Mouse (Mus musculus): ENCODE data around the gene Slc16a5. TPM values are rescaled to one million over a fixed set of nuclear protein-coding genes. Genes with fewer than 3 reads are reported as not detected.
"Not testable (repeated sequence)": the region's sequence is repeated elsewhere in the genome, so short reads cannot be mapped to it uniquely, and the experiment has no call there.

Slc16a5 gene
- polyA plus RNA-seq, 1 experiment from 2014 or later = not detected

- Histone ChIP-seq H3K4me1 (no peaks in the 10 kb centered on the region), H3K4me2 (replicated peaks) (no peak overlapping the region), H3K9me3 (no peaks in the 10 kb centered on the region), H3K4me3 (no peak overlapping the region), H3K36me3 (no peaks in the 10 kb centered on the region), H3K27me3 (no peaks in the 10 kb centered on the region), H3K27ac (replicated peaks) (no peak overlapping the region), H3K9ac (replicated peaks) (no peak overlapping the region)
- WGBS = 87% methylated on average over 8 of the region's 8 CpGs
- ATAC-seq (replicated peaks) = no peak
Observed at GRCm38 (mm10) chr11:115451781-115452241, 10.5 kb upstream of the Slc16a5 start.

GRCm38 (mm10) chr11:115452281-115452860 lies 9.9 kb upstream of the Slc16a5 start:
- no peak overlapping the region for H3K27ac ChIP-seq (replicated peaks)
- ATAC-seq (replicated peaks) = no peak
- H3K4me1 ChIP-seq = no peaks in the 10 kb centered on the region
- no peak overlapping the region for H3K4me2 ChIP-seq (replicated peaks)
- 76% methylated on average over 7 of the region's 7 CpGs for WGBS
- H3K9me3 ChIP-seq = no peaks in the 10 kb centered on the region
- no peak overlapping the region for H3K4me3 ChIP-seq
- no peaks in the 10 kb centered on the region for H3K27me3 ChIP-seq
- H3K9ac ChIP-seq (replicated peaks) = no peak overlapping the region
- H3K36me3 ChIP-seq = no peaks in the 10 kb centered on the region

GRCm38 (mm10) chr11:115453306-115453705 lies 9.0 kb upstream of the Slc16a5 start:
- 73% methylated on average over 4 of the region's 4 CpGs for WGBS
- no peaks in the 10 kb centered on the region for H3K36me3 ChIP-seq
- no peak overlapping the region for H3K27ac ChIP-seq (replicated peaks)
- no peak for ATAC-seq (replicated peaks)
- H3K9me3 ChIP-seq = no peaks in the 10 kb centered on the region
- H3K4me3 ChIP-seq = no peak overlapping the region
- no peak overlapping the region for H3K9ac ChIP-seq (replicated peaks)
- no peaks in the 10 kb centered on the region for H3K4me1 ChIP-seq
- H3K4me2 ChIP-seq (replicated peaks) = no peak overlapping the region
- no peaks in the 10 kb centered on the region for H3K27me3 ChIP-seq

- ATAC-seq (replicated peaks); H3K4me3 ChIP-seq; H3K27ac ChIP-seq (replicated peaks); H3K27me3 ChIP-seq; H3K36me3 ChIP-seq; H3K9ac ChIP-seq (replicated peaks); H3K4me1 ChIP-seq; H3K9me3 ChIP-seq; H3K4me2 ChIP-seq (replicated peaks): not testable (repeated sequence)
- WGBS = 88% methylated on average over 6 of the region's 6 CpGs
Observed at GRCm38 (mm10) chr11:115454822-115455221, 7.5 kb upstream of the Slc16a5 start.

- ATAC-seq (replicated peaks) = no peak
- H3K4me1 ChIP-seq = no peaks in the 10 kb centered on the region
- no peak overlapping the region for H3K4me2 ChIP-seq (replicated peaks)
- H3K27ac ChIP-seq (replicated peaks) = no peak overlapping the region
- no peaks in the 10 kb centered on the region for H3K36me3 ChIP-seq
- H3K9me3 ChIP-seq = no peaks in the 10 kb centered on the region
- no peaks in the 10 kb centered on the region for H3K27me3 ChIP-seq
- WGBS = 88% methylated on average over 15 of the region's 15 CpGs
- H3K4me3 ChIP-seq = no peak overlapping the region
- H3K9ac ChIP-seq (replicated peaks) = no peak overlapping the region
Observed at GRCm38 (mm10) chr11:115455619-115456018, 6.7 kb upstream of the Slc16a5 start.

- no peaks in the 10 kb centered on the region for H3K36me3 ChIP-seq
- no peak overlapping the region for H3K27ac ChIP-seq (replicated peaks)
- WGBS = 87% methylated on average over 5 of the region's 5 CpGs
- H3K4me1 ChIP-seq = no peaks in the 10 kb centered on the region
- no peak overlapping the region for H3K4me3 ChIP-seq
- no peak for ATAC-seq (replicated peaks)
- no peaks in the 10 kb centered on the region for H3K27me3 ChIP-seq
- H3K9me3 ChIP-seq = no peaks in the 10 kb centered on the region
- H3K9ac ChIP-seq (replicated peaks) = no peak overlapping the region
- H3K4me2 ChIP-seq (replicated peaks) = no peak overlapping the region
Observed at GRCm38 (mm10) chr11:115456182-115456581, 6.1 kb upstream of the Slc16a5 start.

- WGBS = 31% methylated on average over 6 of the region's 6 CpGs
- H3K9me3 ChIP-seq = no peaks in the 10 kb centered on the region
- ATAC-seq (replicated peaks) = no peak
- no peak overlapping the region for H3K4me2 ChIP-seq (replicated peaks)
- H3K4me3 ChIP-seq = no peak overlapping the region
- H3K4me1 ChIP-seq = no peaks in the 10 kb centered on the region
- no peak overlapping the region for H3K9ac ChIP-seq (replicated peaks)
- H3K27me3 ChIP-seq = no peaks in the 10 kb centered on the region
- H3K36me3 ChIP-seq = no peaks in the 10 kb centered on the region
- H3K27ac ChIP-seq (replicated peaks) = no peak overlapping the region
Observed at GRCm38 (mm10) chr11:115457405-115457804, 4.9 kb upstream of the Slc16a5 start.

GRCm38 (mm10) chr11:115460976-115461375 lies 1.3 kb upstream of the Slc16a5 start:
- Histone ChIP-seq H3K9ac (replicated peaks) (no peak overlapping the region), H3K4me1 (no peaks in the 10 kb centered on the region), H3K9me3 (no peaks in the 10 kb centered on the region), H3K27ac (replicated peaks) (no peak overlapping the region), H3K27me3 (no peaks in the 10 kb centered on the region), H3K36me3 (no peaks in the 10 kb centered on the region), H3K4me3 (no peak overlapping the region), H3K4me2 (replicated peaks) (no peak overlapping the region)
- WGBS = 14% methylated on average over 8 of the region's 8 CpGs
- no peak for ATAC-seq (replicated peaks)

- no peak overlapping the region for H3K27ac ChIP-seq (replicated peaks)
- no peak overlapping the region for H3K4me3 ChIP-seq
- H3K36me3 ChIP-seq = no peaks in the 10 kb centered on the region
- H3K27me3 ChIP-seq = no peaks in the 10 kb centered on the region
- H3K9me3 ChIP-seq = no peaks in the 10 kb centered on the region
- 79% methylated on average over 5 of the region's 5 CpGs for WGBS
- no peak overlapping the region for H3K9ac ChIP-seq (replicated peaks)
- no peak for ATAC-seq (replicated peaks)
- no peak overlapping the region for H3K4me2 ChIP-seq (replicated peaks)
- H3K4me1 ChIP-seq = no peaks in the 10 kb centered on the region
Observed at GRCm38 (mm10) chr11:115461846-115462242, 430 bp upstream of the Slc16a5 start.

- no peaks in the 10 kb centered on the region for H3K27me3 ChIP-seq
- no peak for ATAC-seq (replicated peaks)
- no peaks in the 10 kb centered on the region for H3K4me1 ChIP-seq
- H3K4me2 ChIP-seq (replicated peaks) = no peak overlapping the region
- no peaks in the 10 kb centered on the region for H3K9me3 ChIP-seq
- no peak overlapping the region for H3K9ac ChIP-seq (replicated peaks)
- 77% methylated on average over 11 of the region's 11 CpGs for WGBS
- H3K27ac ChIP-seq (replicated peaks) = no peak overlapping the region
- H3K36me3 ChIP-seq = no peaks in the 10 kb centered on the region
- no peak overlapping the region for H3K4me3 ChIP-seq
Observed at GRCm38 (mm10) chr11:115463397-115463796, 1.1 kb downstream of the Slc16a5 start.

GRCm38 (mm10) chr11:115464851-115465250 lies 2.6 kb downstream of the Slc16a5 start:
- no peaks in the 10 kb centered on the region for H3K27me3 ChIP-seq
- H3K4me2 ChIP-seq (replicated peaks) = no peak overlapping the region
- H3K36me3 ChIP-seq = no peaks in the 10 kb centered on the region
- H3K4me1 ChIP-seq = no peaks in the 10 kb centered on the region
- WGBS = 87% methylated on average over 8 of the region's 8 CpGs
- no peak overlapping the region for H3K4me3 ChIP-seq
- H3K9ac ChIP-seq (replicated peaks) = no peak overlapping the region
- no peak overlapping the region for H3K27ac ChIP-seq (replicated peaks)
- no peak for ATAC-seq (replicated peaks)
- no peaks in the 10 kb centered on the region for H3K9me3 ChIP-seq

- H3K9ac ChIP-seq (replicated peaks) = no peak overlapping the region
- no peak overlapping the region for H3K4me3 ChIP-seq
- H3K36me3 ChIP-seq = no peaks in the 10 kb centered on the region
- no peaks in the 10 kb centered on the region for H3K4me1 ChIP-seq
- no peaks in the 10 kb centered on the region for H3K9me3 ChIP-seq
- H3K27ac ChIP-seq (replicated peaks) = no peak overlapping the region
- H3K27me3 ChIP-seq = no peaks in the 10 kb centered on the region
- WGBS = 74% methylated on average over 4 of the region's 4 CpGs
- H3K4me2 ChIP-seq (replicated peaks) = no peak overlapping the region
- ATAC-seq (replicated peaks) = no peak
Observed at GRCm38 (mm10) chr11:115467217-115467618, 4.9 kb downstream of the Slc16a5 start.

GRCm38 (mm10) chr11:115472183-115472582 lies 9.9 kb downstream of the Slc16a5 start:
- 83% methylated on average over 7 of the region's 7 CpGs for WGBS
- Histone ChIP-seq H3K27me3 (no peaks in the 10 kb centered on the region), H3K4me1 (peaks cover 28% of the 10 kb centered on the region), H3K4me2 (replicated peaks) (no peak overlapping the region), H3K9me3 (no peaks in the 10 kb centered on the region), H3K36me3 (no peaks in the 10 kb centered on the region), H3K27ac (replicated peaks) (no peak overlapping the region), H3K4me3 (no peak overlapping the region), H3K9ac (replicated peaks) (no peak overlapping the region)
- no peak for ATAC-seq (replicated peaks)
